Mouse (Mus musculus) small intestine, adult 2 months (tissue): ENCODE results near the gene Gm17482. TPM values are rescaled to one million over a fixed set of nuclear protein-coding genes. Genes with fewer than 3 reads are reported as not detected.

ENCODE experiments used
- H3K27ac ChIP-seq: fragments of 200-500 bp; 2 replicates; pipeline ENCODE4 v1.5.1; 2012; ENCODE audit warnings: low read depth, low read length, control low read depth, inconsistent platforms; ENCODE audit not compliant: insufficient read depth
- H3K27me3 ChIP-seq: fragments of 200-500 bp; 2 replicates; pipeline ENCODE4 v1.6.1; 2012; ENCODE audit warnings: mild to moderate bottlenecking, moderate library complexity, low read length, inconsistent platforms; ENCODE audit not compliant: control insufficient read depth, insufficient read depth
- H3K36me3 ChIP-seq: fragments of 200-500 bp; 2 replicates; pipeline ENCODE4 v1.6.1; 2012; ENCODE audit warnings: mild to moderate bottlenecking, low read length, control low read depth, inconsistent platforms; ENCODE audit not compliant: control insufficient read depth, insufficient read depth
- H3K4me1 ChIP-seq: fragments of 200-500 bp; 2 replicates; pipeline ENCODE4 v1.6.1; 2012; ENCODE audit warnings: low read length, inconsistent platforms, mixed read lengths; ENCODE audit not compliant: control insufficient read depth, insufficient read depth, insufficient read length
- H3K4me3 ChIP-seq: fragments of 200-500 bp; 2 replicates; pipeline ENCODE4 v1.5.1; 2012; ENCODE audit warnings: low read depth, mild to moderate bottlenecking, control low read depth, inconsistent platforms, low read length, moderate library complexity
- CTCF ChIP-seq: fragments of 200-500 bp; IDR thresholded peaks from 2 replicates; pipeline ENCODE4 v1.5.1; 2012; ENCODE audit warnings: low read depth, mild to moderate bottlenecking, control low read depth, inconsistent platforms, low read length, moderate library complexity, mixed read lengths; ENCODE audit not compliant: insufficient replicate concordance, insufficient read length; ENCODE audit errors: extremely low read depth
- POLR2A ChIP-seq: fragments of 200-500 bp; IDR thresholded peaks from 2 replicates; pipeline ENCODE4 v1.6.1; 2012; ENCODE audit warnings: low read depth, mild to moderate bottlenecking, control low read depth, inconsistent platforms, low read length, moderate library complexity
- WGBS: fragments of 180-500 bp; shearing (Covaris S2); methylation state at CpG from one replicate; pipeline ENCODE4 v1.1.7; 2018; 5-methylcytosine and 5-hydroxymethylcytosine counted together
- polyA plus RNA-seq: library from polyadenylated mRNA; depleted of rRNA; stranded (reverse); fragments of >200 nt; gene quantifications from 2 replicates; pipeline ENCODE4 v1.2.3, GENCODE M21; 2012

Gene Gm17482
- polyA plus RNA-seq, 1 experiment, result not detected

- Histone ChIP-seq H3K4me3 (no peak overlapping the region), H3K27me3 (no peaks in the 10 kb centered on the region), H3K4me1 (no peaks in the 10 kb centered on the region), H3K27ac (no peak overlapping the region), H3K36me3 (no peaks in the 10 kb centered on the region)
- WGBS, result 91% methylated on average over 10 of the region's 10 CpGs
- no peak for TF ChIP-seq CTCF
- no peak for TF ChIP-seq POLR2A
Observed at GRCm38 (mm10) chr6:115268551-115269385, 41.6 kb downstream of the Gm17482 start.

- TF ChIP-seq POLR2A (no peak), CTCF (no peak)
- Histone ChIP-seq H3K4me1 (no peaks in the 10 kb centered on the region), H3K27ac (no peak overlapping the region), H3K36me3 (no peaks in the 10 kb centered on the region), H3K4me3 (no peak overlapping the region), H3K27me3 (no peaks in the 10 kb centered on the region)
- 72% methylated on average over 5 of the region's 5 CpGs for WGBS
Observed at GRCm38 (mm10) chr6:115269561-115269960, 42.4 kb downstream of the Gm17482 start.

- H3K4me1 ChIP-seq, result no peaks in the 10 kb centered on the region
- no peak overlapping the region for H3K27ac ChIP-seq
- no peaks in the 10 kb centered on the region for H3K27me3 ChIP-seq
- TF ChIP-seq POLR2A, result no peak
- no peak overlapping the region for H3K4me3 ChIP-seq
- WGBS, result 66% methylated on average over 2 of the region's 2 CpGs
- no peaks in the 10 kb centered on the region for H3K36me3 ChIP-seq
Observed at GRCm38 (mm10) chr6:115270085-115270484, 42.9 kb downstream of the Gm17482 start.

- no peak overlapping the region for H3K4me3 ChIP-seq
- WGBS, result 76% methylated on average over 3 of the region's 3 CpGs
- no peak overlapping the region for H3K27ac ChIP-seq
- H3K4me1 ChIP-seq, result no peaks in the 10 kb centered on the region
- TF ChIP-seq CTCF (no peak), POLR2A (no peak)
- no peaks in the 10 kb centered on the region for H3K36me3 ChIP-seq
- H3K27me3 ChIP-seq, result no peaks in the 10 kb centered on the region
Observed at GRCm38 (mm10) chr6:115271326-115271725, 44.2 kb downstream of the Gm17482 start.

GRCm38 (mm10) chr6:115271866-115272271 lies 44.7 kb downstream of the Gm17482 start:
- no peak overlapping the region for H3K27ac ChIP-seq
- H3K36me3 ChIP-seq, result no peaks in the 10 kb centered on the region
- WGBS, result 12% methylated on average over 4 of the region's 4 CpGs
- TF ChIP-seq CTCF (no peak), POLR2A (no peak)
- H3K4me1 ChIP-seq, result no peaks in the 10 kb centered on the region
- no peak overlapping the region for H3K4me3 ChIP-seq
- no peaks in the 10 kb centered on the region for H3K27me3 ChIP-seq

- H3K36me3 ChIP-seq, result no peaks in the 10 kb centered on the region
- no peaks in the 10 kb centered on the region for H3K4me1 ChIP-seq
- H3K27ac ChIP-seq, result no peak overlapping the region
- no peak for TF ChIP-seq POLR2A
- TF ChIP-seq CTCF, result no peak
- WGBS, result 84% methylated on average over 10 of the region's 10 CpGs
- H3K27me3 ChIP-seq, result no peaks in the 10 kb centered on the region
- no peak overlapping the region for H3K4me3 ChIP-seq
Observed at GRCm38 (mm10) chr6:115273346-115273745, 46.2 kb downstream of the Gm17482 start.

- no peaks in the 10 kb centered on the region for H3K27me3 ChIP-seq
- H3K27ac ChIP-seq, result no peak overlapping the region
- no peaks in the 10 kb centered on the region for H3K36me3 ChIP-seq
- no peaks in the 10 kb centered on the region for H3K4me1 ChIP-seq
- 64% methylated on average over 9 of the region's 9 CpGs for WGBS
- H3K4me3 ChIP-seq, result no peak overlapping the region
- TF ChIP-seq POLR2A (no peak), CTCF (no peak)
Observed at GRCm38 (mm10) chr6:115274705-115275104, 47.6 kb downstream of the Gm17482 start.
